Mouse (Mus musculus) stomach, adult 2 months (tissue): ENCODE results near the gene Agtrap. TPM values are rescaled to one million over a fixed set of nuclear protein-coding genes. Genes with fewer than 3 reads are reported as not detected.

ENCODE experiments used
- polyA plus RNA-seq: library from polyadenylated mRNA; depleted of rRNA; stranded (reverse); fragments of >200 nt; gene quantifications from 2 replicates; pipeline ENCODE4 v1.2.3, GENCODE M21; 2012; rRNA removed

Gene Agtrap
- polyA plus RNA-seq: 36.5 and 39.3 TPM in 2 replicates

DNA sequence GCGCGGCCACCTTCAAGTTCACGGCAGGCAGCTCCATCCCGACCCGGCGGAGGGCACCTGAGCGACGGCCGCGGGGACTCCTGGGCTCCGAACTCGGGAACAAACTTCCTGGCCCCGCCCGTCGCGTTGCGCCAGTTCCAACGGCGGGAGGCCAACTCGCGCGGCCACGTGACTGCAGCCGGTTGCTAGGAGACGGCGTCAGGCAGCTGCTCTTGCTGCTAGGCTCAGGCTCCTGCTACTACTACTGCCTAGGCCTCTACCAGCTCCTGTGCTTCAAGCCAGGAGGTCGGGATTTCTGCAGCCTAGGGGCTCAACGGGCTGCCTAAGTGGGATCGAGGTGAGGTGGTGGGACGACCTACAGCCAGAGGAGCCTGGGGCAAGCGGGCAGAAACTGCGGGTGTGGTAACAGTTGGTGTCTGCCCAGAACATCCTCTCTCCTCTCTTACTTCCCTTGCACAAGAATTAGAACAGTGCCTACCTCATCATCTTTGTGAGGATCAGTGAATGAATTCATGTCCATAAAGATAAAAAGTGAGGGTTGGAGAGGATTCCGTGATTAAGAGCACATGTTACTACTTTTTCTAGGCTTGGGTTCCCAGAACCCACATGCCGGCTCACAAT, at the start of gene Agtrap:
Agtrap (minus strand) TSS at position 125 of the 621 bp plus-strand sequence.

DNA sequence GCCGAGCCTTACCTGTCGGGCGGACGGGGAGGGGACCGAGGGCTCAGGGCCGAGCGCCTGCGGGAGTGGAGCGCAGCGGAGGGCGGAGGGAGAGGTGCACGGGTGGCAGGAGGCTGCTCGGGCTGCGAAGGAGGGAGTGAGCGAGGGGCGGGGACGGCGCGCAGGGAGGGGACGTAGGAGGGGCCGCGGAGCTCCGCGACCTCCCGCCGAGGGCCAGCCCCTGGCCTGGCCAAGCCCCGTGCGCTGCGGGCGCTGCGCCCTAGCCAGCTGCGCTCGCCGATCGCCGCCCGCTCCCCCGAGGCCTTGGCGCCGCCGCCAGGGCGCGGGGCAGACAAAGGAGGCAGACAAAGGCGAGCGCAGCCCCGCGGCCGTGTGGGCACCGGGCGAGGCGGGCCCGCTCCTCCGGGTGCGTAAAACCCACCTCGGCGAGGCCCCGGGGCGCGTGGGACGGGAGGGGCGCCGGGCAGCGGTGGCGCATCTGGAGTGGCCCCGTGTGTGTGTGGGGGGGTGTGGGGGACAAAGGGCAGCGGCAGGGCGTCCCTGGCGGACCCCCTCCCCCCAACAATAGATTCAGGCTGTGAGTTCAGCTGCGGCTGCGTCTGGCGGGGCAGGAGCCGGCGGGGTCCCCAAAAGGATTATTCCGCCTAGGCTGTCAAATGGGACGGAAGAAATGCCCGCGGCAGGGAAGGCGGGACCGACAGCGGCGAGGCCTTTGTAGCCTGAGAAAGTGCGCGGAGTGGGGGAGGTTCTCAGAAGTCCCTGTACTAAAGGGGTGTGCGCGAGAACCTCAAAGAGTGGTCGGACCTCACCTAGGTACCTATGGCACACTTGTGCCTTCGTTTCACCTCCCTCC, 43.0 kb upstream of the Agtrap start, which contains the start of gene Draxin:
Draxin (minus strand) TSS at position 138 of the 853 bp plus-strand sequence.

DNA sequence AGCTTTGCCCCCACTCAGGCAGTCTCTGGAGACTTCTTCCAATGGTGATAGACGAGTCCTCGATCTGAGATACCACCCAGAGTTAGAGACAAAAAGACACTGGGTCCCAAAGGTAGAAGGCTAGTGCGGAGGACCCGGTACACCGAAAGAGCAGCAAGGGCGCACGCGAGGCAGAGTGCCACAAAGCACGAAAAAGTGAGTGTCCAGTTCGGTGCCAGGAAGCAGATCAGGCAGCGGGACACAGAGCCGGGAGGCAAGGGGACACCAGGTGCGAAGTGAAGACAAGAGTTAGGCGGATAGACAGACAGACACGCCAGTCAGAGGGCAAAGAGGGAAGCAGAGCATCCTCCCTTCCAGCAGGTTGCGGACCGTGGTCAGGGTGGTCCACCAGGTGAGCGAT, 42.3 kb upstream of the Agtrap start, which contains the start of gene Mad2l2:
Mad2l2 (plus strand) TSS at position 252 of the 400 bp plus-strand sequence.

DNA sequence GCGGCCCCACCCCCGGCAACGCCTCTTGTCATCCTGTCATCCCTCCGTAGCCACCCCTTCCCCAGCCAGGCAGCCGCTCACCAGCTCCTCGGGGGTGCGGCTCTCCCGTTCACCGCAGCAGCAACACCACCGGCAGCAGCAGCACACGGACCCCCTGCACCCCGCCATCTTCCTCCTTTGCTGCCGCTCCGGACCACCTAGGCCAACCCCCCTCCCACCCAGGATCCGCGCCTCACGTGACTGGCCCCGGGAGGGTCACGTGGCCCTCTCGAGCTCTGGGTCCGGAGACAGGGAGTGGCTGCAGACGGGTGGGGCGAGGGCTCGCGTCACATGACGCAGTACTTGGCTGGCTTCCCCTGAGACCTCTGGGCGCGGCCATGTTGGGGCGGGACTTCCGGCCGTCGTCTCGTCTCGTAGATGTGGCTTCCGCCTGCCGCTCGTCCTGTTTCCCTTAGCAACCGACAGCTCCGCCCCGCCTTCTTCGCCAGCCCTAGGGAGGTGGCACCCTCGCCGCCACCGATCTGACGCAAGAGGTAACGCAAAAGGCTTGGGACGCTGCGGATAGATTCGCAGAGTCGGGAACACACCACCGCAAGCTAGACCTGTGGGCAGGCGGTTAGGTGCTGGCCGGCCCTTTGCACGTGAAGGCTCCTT, 49.1 kb downstream of the Agtrap start, which contains the start of the genes Clcn6 and Mthfr:
Clcn6 (minus strand) TSS at position 222 of the 654 bp plus-strand sequence.
Mthfr (plus strand) TSS at position 478 of the 654 bp plus-strand sequence.

Other genes with a start within 250 kb of the Agtrap start
- gene Zfp933, start 239.7 kb downstream of the Agtrap start, polyA plus RNA-seq: 0.04 and 0.17 TPM in 2 replicates
- 41.4 and 46.9 TPM in 2 replicates for gene Miip, start 219.2 kb downstream of the Agtrap start, polyA plus RNA-seq
- 0.19 and 0.53 TPM in 2 replicates for gene Fv1, start 219.1 kb downstream of the Agtrap start, polyA plus RNA-seq
- 23.7 and 26.1 TPM in 2 replicates for gene Mfn2, start 183.3 kb downstream of the Agtrap start, polyA plus RNA-seq
- 14.3 and 15.6 TPM in 2 replicates for gene Plod1, start 151.3 kb downstream of the Agtrap start, polyA plus RNA-seq
- 55.4 and 74.4 TPM in 2 replicates for gene 2510039O18Rik, start 147.1 kb downstream of the Agtrap start, polyA plus RNA-seq
- gene Nppb, start 102.2 kb downstream of the Agtrap start, polyA plus RNA-seq: not detected in 2 replicates
- gene Nppa, start 87.3 kb downstream of the Agtrap start, polyA plus RNA-seq: 0.10 TPM in 1 of 2 replicates, not detected in the other
- 1.7 and 2.1 TPM in 2 replicates for gene Clcn6, start 49.2 kb downstream of the Agtrap start, polyA plus RNA-seq
- 10.9 and 11.4 TPM in 2 replicates for gene Mthfr, start 49.0 kb downstream of the Agtrap start, polyA plus RNA-seq
- 8.9 and 13.6 TPM in 2 replicates for gene Mad2l2, start 42.4 kb upstream of the Agtrap start, polyA plus RNA-seq
- not detected in 2 replicates for gene Draxin, start 42.7 kb upstream of the Agtrap start, polyA plus RNA-seq
- gene Fbxo6, start 64.1 kb upstream of the Agtrap start, polyA plus RNA-seq: 28.0 and 30.0 TPM in 2 replicates
- 10.4 and 15.7 TPM in 2 replicates for gene Fbxo44, start 72.5 kb upstream of the Agtrap start, polyA plus RNA-seq
- 0.60 and 0.95 TPM in 2 replicates for gene Fbxo2, start 72.6 kb upstream of the Agtrap start, polyA plus RNA-seq
- 0.01 and 0.02 TPM in 2 replicates for gene Disp3, start 199.9 kb upstream of the Agtrap start, polyA plus RNA-seq